Mouse (Mus musculus): ENCODE results near the gene Cbfa2t3. TPM values are rescaled to one million over a fixed set of nuclear protein-coding genes. Genes with fewer than 3 reads are reported as not detected.

Cbfa2t3 gene
- polyA plus RNA-seq, 1 experiment from 2014 or later = 8.1 TPM

DNA sequence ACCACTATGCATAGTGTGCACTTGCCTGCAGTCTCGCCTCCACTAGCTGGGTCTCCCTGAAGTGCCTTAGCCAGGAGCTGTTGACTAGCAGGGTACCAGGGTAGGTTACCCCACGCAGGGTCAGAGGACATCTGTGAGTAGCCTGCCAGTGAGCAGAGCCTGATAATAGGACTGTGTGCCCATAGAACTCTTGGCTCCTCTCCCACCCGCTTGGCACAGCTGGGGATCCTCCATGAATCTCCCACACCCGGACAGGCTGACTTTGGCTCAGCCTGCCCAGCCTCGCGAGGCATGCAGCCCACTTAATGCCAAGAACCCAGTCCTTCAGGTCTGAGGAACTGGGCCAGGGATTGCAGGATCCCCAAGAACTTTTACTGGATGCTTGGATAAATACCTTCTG is 7.9 kb downstream of the Cbfa2t3 start:
- DNase-seq (ENCODE audit: low spot score) = no peak
- 88% methylated on average over 6 of the region's 6 CpGs for WGBS
- H3K9ac ChIP-seq (ENCODE audit: low read depth, low read length) = no peak overlapping the region
- no peak overlapping the region for H3K4me2 ChIP-seq (ENCODE audit: low read depth, low read length)
- no peak overlapping the region for H3K27ac ChIP-seq (replicated peaks; ENCODE audit: low read depth, low read length)
- no peaks in the 10 kb centered on the region for H3K9me3 ChIP-seq (ENCODE audit: control insufficient read depth, low read length)
- H3K27me3 ChIP-seq (replicated peaks; ENCODE audit: control insufficient read depth, insufficient read depth, low read length) = no peaks in the 10 kb centered on the region
- H3K4me1 ChIP-seq (ENCODE audit: control insufficient read depth, insufficient read depth, low read length) = no peaks in the 10 kb centered on the region
- no peak overlapping the region for H3K4me3 ChIP-seq (ENCODE audit: low read depth, low read length)
- ATAC-seq (ENCODE audit: low read depth) = no peak
- no peaks in the 10 kb centered on the region for H3K36me3 ChIP-seq (ENCODE audit: control insufficient read depth, insufficient read depth, low read length)

DNA sequence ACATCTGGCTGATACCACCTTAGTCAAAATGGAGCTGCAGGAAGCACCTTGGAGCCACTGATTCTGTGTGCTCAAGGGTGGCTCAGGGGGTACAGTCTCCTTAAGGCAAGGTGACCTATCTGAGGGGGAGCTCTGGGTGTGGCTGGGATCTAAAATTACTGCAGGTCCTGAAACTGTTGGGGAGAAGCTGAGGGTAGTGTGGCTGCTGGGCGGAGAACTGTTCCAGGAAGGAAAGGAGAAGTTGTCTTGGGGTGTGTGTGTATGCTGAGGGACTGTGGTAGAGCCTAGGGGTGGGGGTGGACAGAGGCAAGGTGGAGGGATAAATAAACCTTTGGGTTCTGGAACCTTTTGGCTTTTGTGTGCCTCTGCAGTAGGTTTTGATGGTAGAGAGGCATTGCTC is 9.6 kb downstream of the Cbfa2t3 start:
- Histone ChIP-seq H3K27ac (replicated peaks; ENCODE audit: low read depth, low read length) (no peak overlapping the region), H3K9me3 (ENCODE audit: control insufficient read depth, low read length) (no peaks in the 10 kb centered on the region), H3K36me3 (ENCODE audit: control insufficient read depth, insufficient read depth, low read length) (no peaks in the 10 kb centered on the region), H3K9ac (ENCODE audit: low read depth, low read length) (no peak overlapping the region), H3K27me3 (replicated peaks; ENCODE audit: control insufficient read depth, insufficient read depth, low read length) (no peaks in the 10 kb centered on the region), H3K4me3 (ENCODE audit: low read depth, low read length) (no peak overlapping the region), H3K4me1 (ENCODE audit: control insufficient read depth, insufficient read depth, low read length) (no peaks in the 10 kb centered on the region), H3K4me2 (ENCODE audit: low read depth, low read length) (no peak overlapping the region)
- 76% methylated on average over 1 of the region's 1 CpGs for WGBS
- DNase-seq (ENCODE audit: low spot score) = no peak
- no peak for ATAC-seq (ENCODE audit: low read depth)

- 59% methylated on average over 9 of the region's 9 CpGs for WGBS
- Histone ChIP-seq H3K9ac (ENCODE audit: low read depth, low read length) (no peak overlapping the region), H3K27ac (replicated peaks; ENCODE audit: low read depth, low read length) (no peak overlapping the region), H3K27me3 (replicated peaks; ENCODE audit: control insufficient read depth, insufficient read depth, low read length) (peaks cover 4% of the 10 kb centered on the region; the same call in 1 of the 2 replicates), H3K36me3 (ENCODE audit: control insufficient read depth, insufficient read depth, low read length) (no peaks in the 10 kb centered on the region), H3K4me2 (ENCODE audit: low read depth, low read length) (no peak overlapping the region), H3K9me3 (ENCODE audit: control insufficient read depth, low read length) (no peaks in the 10 kb centered on the region), H3K4me3 (ENCODE audit: low read depth, low read length) (no peak overlapping the region), H3K4me1 (ENCODE audit: control insufficient read depth, insufficient read depth, low read length) (no peaks in the 10 kb centered on the region)
- no peak for DNase-seq (ENCODE audit: low spot score)
- ATAC-seq (ENCODE audit: low read depth) = no peak
These were observed 12.0 kb downstream of the Cbfa2t3 start for GRCm38 (mm10) chr8:122686879-122687278.

DNA sequence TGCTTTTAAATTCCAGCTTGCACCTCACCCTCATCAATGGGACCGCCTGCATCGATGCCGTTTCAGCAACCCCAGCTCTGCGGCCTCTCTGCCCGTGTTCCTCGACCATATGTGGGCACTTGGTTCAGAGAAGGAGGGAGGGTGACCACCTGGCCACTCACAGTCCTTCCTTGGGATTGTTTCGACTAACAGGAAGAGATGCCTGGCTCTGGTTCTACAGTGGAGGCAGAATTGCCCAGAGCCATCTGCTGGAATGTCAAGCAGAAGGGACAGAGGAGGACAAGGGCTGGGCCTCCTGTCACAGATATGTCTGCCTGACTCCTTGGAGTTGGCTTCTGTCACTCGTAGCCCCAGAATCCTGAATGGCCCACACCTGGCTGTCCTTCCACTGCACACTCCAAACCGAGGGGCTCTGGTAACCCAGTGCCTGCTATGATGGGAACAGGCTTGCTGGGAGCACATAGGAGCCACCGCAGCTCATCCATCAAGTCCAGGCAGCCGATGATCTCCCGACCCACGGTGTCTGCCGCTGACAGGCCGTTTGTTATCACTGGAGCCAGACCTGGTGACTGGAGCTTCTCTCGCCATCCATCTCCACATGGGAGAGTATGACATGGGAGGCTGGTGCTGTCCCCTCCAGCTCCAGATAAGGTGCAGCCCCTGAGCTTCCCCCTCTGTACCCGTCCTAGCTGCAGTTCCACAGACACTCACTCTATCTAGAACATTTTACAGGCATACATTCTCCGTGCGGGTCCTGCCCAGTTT is 13.6 kb downstream of the Cbfa2t3 start:
- no peak overlapping the region for H3K4me2 ChIP-seq (ENCODE audit: low read depth, low read length)
- 70% methylated on average over 16 of the region's 19 CpGs for WGBS

DNA sequence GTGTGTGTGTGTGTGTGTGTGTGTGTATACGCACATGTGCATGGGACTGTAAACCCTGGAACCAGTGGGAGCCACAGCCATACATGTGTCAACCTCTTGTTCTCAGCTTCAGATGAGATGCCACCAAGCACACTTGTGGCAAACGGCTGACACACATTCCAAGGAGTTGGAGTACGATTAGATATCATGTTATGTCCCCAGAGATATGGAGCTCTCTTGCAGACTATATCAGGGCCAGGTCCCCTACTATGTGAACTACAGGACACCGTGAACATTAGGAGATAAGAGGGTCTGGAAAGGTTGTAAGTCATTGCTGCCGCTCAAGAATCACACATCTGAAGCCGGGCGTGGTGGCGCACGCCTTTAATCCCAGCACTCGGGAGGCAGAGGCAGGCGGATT is 16.1 kb downstream of the Cbfa2t3 start:
- H3K9ac ChIP-seq (ENCODE audit: low read depth, low read length) = no peak overlapping the region
- no peak overlapping the region for H3K4me2 ChIP-seq (ENCODE audit: low read depth, low read length)
- peaks cover 37% of the 10 kb centered on the region for H3K27me3 ChIP-seq (replicated peaks; ENCODE audit: control insufficient read depth, insufficient read depth, low read length)
- no peaks in the 10 kb centered on the region for H3K36me3 ChIP-seq (ENCODE audit: control insufficient read depth, insufficient read depth, low read length)
- no peak overlapping the region for H3K27ac ChIP-seq (replicated peaks; ENCODE audit: low read depth, low read length)
- H3K4me1 ChIP-seq (ENCODE audit: control insufficient read depth, insufficient read depth, low read length) = peaks cover 10% of the 10 kb centered on the region; the same call in 1 of the 2 replicates
- H3K9me3 ChIP-seq (ENCODE audit: control insufficient read depth, low read length) = no peaks in the 10 kb centered on the region
- DNase-seq (ENCODE audit: low spot score) (no peak), ATAC-seq (ENCODE audit: low read depth) (no peak)
- H3K4me3 ChIP-seq (ENCODE audit: low read depth, low read length) = no peak overlapping the region
- WGBS = 86% methylated on average over 11 of the region's 11 CpGs

More for the DNA sequence above, 13.6 kb downstream of the Cbfa2t3 start:
- ATAC-seq (ENCODE audit: low read depth) (no peak), DNase-seq (ENCODE audit: low spot score) (no peak)
- H3K9ac ChIP-seq (ENCODE audit: low read depth, low read length) = no peak overlapping the region
- H3K27me3 ChIP-seq (replicated peaks; ENCODE audit: control insufficient read depth, insufficient read depth, low read length) = peaks cover 16% of the 10 kb centered on the region
- no peaks in the 10 kb centered on the region for H3K9me3 ChIP-seq (ENCODE audit: control insufficient read depth, low read length)
- H3K36me3 ChIP-seq (ENCODE audit: control insufficient read depth, insufficient read depth, low read length) = no peaks in the 10 kb centered on the region
- H3K4me1 ChIP-seq (ENCODE audit: control insufficient read depth, insufficient read depth, low read length) = peaks cover under 1% of the 10 kb centered on the region; the same call in 1 of the 2 replicates
- H3K27ac ChIP-seq (replicated peaks; ENCODE audit: low read depth, low read length) = no peak overlapping the region
- no peak overlapping the region for H3K4me3 ChIP-seq (ENCODE audit: low read depth, low read length)

DNA sequence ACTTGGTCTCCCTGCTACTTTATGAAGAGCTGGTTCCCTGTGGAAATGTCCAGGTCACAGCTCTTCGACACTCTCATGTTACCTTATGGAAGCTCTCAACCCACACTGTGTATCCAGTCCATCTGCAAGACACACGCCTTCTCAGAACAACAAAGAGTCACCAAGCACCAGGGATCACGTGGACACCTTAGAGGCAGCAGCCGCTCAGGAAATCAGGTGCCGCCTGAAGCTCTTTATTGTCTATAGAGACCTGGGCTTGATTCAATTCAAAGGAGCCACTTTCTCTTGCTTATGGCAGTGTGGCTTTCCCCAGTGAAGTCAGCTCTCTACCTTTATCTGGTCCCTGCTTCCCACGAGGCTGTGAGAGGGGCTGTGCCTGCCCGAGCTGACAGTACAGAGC is 18.7 kb downstream of the Cbfa2t3 start:
- no peak overlapping the region; the same call in 1 of the 2 replicates for H3K27ac ChIP-seq (replicated peaks; ENCODE audit: low read depth, low read length)
- H3K4me1 ChIP-seq (ENCODE audit: control insufficient read depth, insufficient read depth, low read length) = peaks cover 10% of the 10 kb centered on the region; the same call in 1 of the 2 replicates
- no peak for DNase-seq (ENCODE audit: low spot score)
- no peaks in the 10 kb centered on the region for H3K36me3 ChIP-seq (ENCODE audit: control insufficient read depth, insufficient read depth, low read length)
- H3K4me2 ChIP-seq (ENCODE audit: low read depth, low read length) = no peak overlapping the region
- H3K4me3 ChIP-seq (ENCODE audit: low read depth, low read length) = no peak overlapping the region
- no peaks in the 10 kb centered on the region for H3K9me3 ChIP-seq (ENCODE audit: control insufficient read depth, low read length)
- ATAC-seq (ENCODE audit: low read depth) = no peak
- H3K9ac ChIP-seq (ENCODE audit: low read depth, low read length) = no peak overlapping the region
- peaks cover 58% of the 10 kb centered on the region for H3K27me3 ChIP-seq (replicated peaks; ENCODE audit: control insufficient read depth, insufficient read depth, low read length)
- WGBS = 22% methylated on average over 7 of the region's 7 CpGs

GRCm38 (mm10) chr8:122679325-122679920 is 19.5 kb downstream of the Cbfa2t3 start:
- Histone ChIP-seq H3K9me3 (ENCODE audit: control insufficient read depth, low read length) (no peaks in the 10 kb centered on the region), H3K4me2 (ENCODE audit: low read depth, low read length) (peak overlapping the region; percentile 70), H3K27ac (replicated peaks; ENCODE audit: low read depth, low read length) (no peak overlapping the region), H3K4me3 (ENCODE audit: low read depth, low read length) (peak overlapping the region; percentile 52), H3K9ac (ENCODE audit: low read depth, low read length) (0 out of 2 replicates have a peak overlapping the region, but pooled peaks have one; percentile 64), H3K36me3 (ENCODE audit: control insufficient read depth, insufficient read depth, low read length) (no peaks in the 10 kb centered on the region), H3K4me1 (ENCODE audit: control insufficient read depth, insufficient read depth, low read length) (peaks cover 10% of the 10 kb centered on the region; the same call in 1 of the 2 replicates), H3K27me3 (replicated peaks; ENCODE audit: control insufficient read depth, insufficient read depth, low read length) (peaks cover 59% of the 10 kb centered on the region)
- 20% methylated on average over 11 of the region's 11 CpGs for WGBS
- DNase-seq (ENCODE audit: low spot score) (no peak), ATAC-seq (ENCODE audit: low read depth) (no peak)

DNA sequence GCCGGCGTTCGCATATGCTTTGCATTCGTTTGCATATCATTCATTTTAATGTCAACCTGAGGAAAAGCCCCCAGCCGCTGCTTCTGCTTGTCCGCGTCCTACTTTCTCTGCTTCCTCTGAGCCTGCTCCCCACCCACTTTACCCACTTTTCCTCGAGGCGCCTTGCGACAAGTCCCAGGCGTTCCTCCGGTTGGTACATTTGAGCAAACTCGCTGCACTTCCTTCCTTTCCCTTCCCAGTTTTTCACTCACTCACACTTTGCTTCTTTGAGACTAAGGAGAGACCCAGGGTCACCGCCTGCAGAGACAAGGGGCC is 20.1 kb downstream of the Cbfa2t3 start:
- no peak for DNase-seq (ENCODE audit: low spot score)
- Histone ChIP-seq H3K27ac (replicated peaks; ENCODE audit: low read depth, low read length) (no peak overlapping the region), H3K4me2 (ENCODE audit: low read depth, low read length) (peak overlapping the region; percentile 70), H3K9ac (ENCODE audit: low read depth, low read length) (peak overlapping the region; percentile 64; the same call in 1 of the 2 replicates), H3K4me3 (ENCODE audit: low read depth, low read length) (peak overlapping the region; percentile 52), H3K27me3 (replicated peaks; ENCODE audit: control insufficient read depth, insufficient read depth, low read length) (peaks cover 65% of the 10 kb centered on the region), H3K9me3 (ENCODE audit: control insufficient read depth, low read length) (no peaks in the 10 kb centered on the region), H3K36me3 (ENCODE audit: control insufficient read depth, insufficient read depth, low read length) (no peaks in the 10 kb centered on the region), H3K4me1 (ENCODE audit: control insufficient read depth, insufficient read depth, low read length) (peaks cover 10% of the 10 kb centered on the region; the same call in 1 of the 2 replicates)
- no peak for ATAC-seq (ENCODE audit: low read depth)
- WGBS = 2% methylated on average over 14 of the region's 14 CpGs
